Mouse (Mus musculus): ENCODE measurements around the gene Dpp6. TPM values are rescaled to one million over a fixed set of nuclear protein-coding genes. Genes with fewer than 3 reads are reported as not detected.

Dpp6 gene
- total and polyA plus RNA-seq, 3 experiments, result 0.16 TPM; not detected in 2

- DNase-seq (ENCODE audit: low spot score) (no peak), ATAC-seq (ENCODE audit: extremely low read depth, insufficient number of reproducible peaks, low FRiP score, poor library complexity, severe bottlenecking) (no peak)
- Histone ChIP-seq H3K27me3 (ENCODE audit: insufficient read depth, low read length) (no peaks in the 10 kb centered on the region; the same call in 1 of the 2 replicates), H3K4me3 (ENCODE audit: low read depth, low read length) (no peak overlapping the region), H3K36me3 (replicated peaks) (no peaks in the 10 kb centered on the region), H3K4me1 (ENCODE audit: insufficient read depth, low read depth, low read length) (no peaks in the 10 kb centered on the region), H3K9me3 (replicated peaks) (no peaks in the 10 kb centered on the region)
- TF ChIP-seq GATA2 (IDR thresholded peaks at IDR 0.05; ENCODE audit: borderline replicate concordance, low read depth, low read length), result no peak
- no peak for TF ChIP-seq TAL1 (conservative IDR thresholded peaks at IDR 0.05; ENCODE audit: low read depth, low read length)
- no peak for TF ChIP-seq CTCF (IDR thresholded peaks at IDR 0.05; ENCODE audit: low read depth, low read length)
- TF ChIP-seq POLR2AphosphoS5 (IDR thresholded peaks at IDR 0.05; ENCODE audit: insufficient replicate concordance, low read depth, low read length), result no peak
- TF ChIP-seq GATA1 (IDR thresholded peaks at IDR 0.05; ENCODE audit: borderline replicate concordance, low read length), result no peak
Observed at GRCm38 (mm10) chr5:27375841-27376240, 558.8 kb downstream of the Dpp6 start.

GRCm38 (mm10) chr5:27380656-27381385, 563.8 kb downstream of the Dpp6 start:
- no peaks in the 10 kb centered on the region for H3K4me1 ChIP-seq (ENCODE audit: insufficient read depth, low read depth, low read length)
- no peaks in the 10 kb centered on the region for H3K9me3 ChIP-seq (replicated peaks)
- DNase-seq (ENCODE audit: low spot score) (no peak), ATAC-seq (ENCODE audit: extremely low read depth, insufficient number of reproducible peaks, low FRiP score, poor library complexity, severe bottlenecking) (no peak)
- H3K4me3 ChIP-seq (ENCODE audit: low read depth, low read length), result no peak overlapping the region
- H3K36me3 ChIP-seq (replicated peaks), result no peaks in the 10 kb centered on the region
- H3K27me3 ChIP-seq (ENCODE audit: insufficient read depth, low read length), result no peaks in the 10 kb centered on the region; the same call in 1 of the 2 replicates
- no peak for TF ChIP-seq GATA1 (IDR thresholded peaks at IDR 0.05; ENCODE audit: borderline replicate concordance, low read length)
- TF ChIP-seq GATA2 (IDR thresholded peaks at IDR 0.05; ENCODE audit: borderline replicate concordance, low read depth, low read length), result no peak

- ATAC-seq (ENCODE audit: extremely low read depth, insufficient number of reproducible peaks, low FRiP score, poor library complexity, severe bottlenecking), result no peak
- H3K9me3 ChIP-seq (replicated peaks), result no peaks in the 10 kb centered on the region
- no peaks in the 10 kb centered on the region for H3K27me3 ChIP-seq (ENCODE audit: insufficient read depth, low read length)
- no peak for DNase-seq (ENCODE audit: low spot score)
- no peaks in the 10 kb centered on the region for H3K4me1 ChIP-seq (ENCODE audit: insufficient read depth, low read depth, low read length)
- H3K4me3 ChIP-seq (ENCODE audit: low read depth, low read length), result no peak overlapping the region
- H3K36me3 ChIP-seq (replicated peaks), result no peaks in the 10 kb centered on the region
- TF ChIP-seq GATA2 (IDR thresholded peaks at IDR 0.05; ENCODE audit: borderline replicate concordance, low read depth, low read length), result no peak
- no peak for TF ChIP-seq POLR2AphosphoS5 (IDR thresholded peaks at IDR 0.05; ENCODE audit: insufficient replicate concordance, low read depth, low read length)
Observed at GRCm38 (mm10) chr5:27398371-27398770, 581.4 kb downstream of the Dpp6 start.

GRCm38 (mm10) chr5:27399111-27399510, 582.1 kb downstream of the Dpp6 start:
- Histone ChIP-seq H3K4me1 (ENCODE audit: insufficient read depth, low read depth, low read length) (no peaks in the 10 kb centered on the region), H3K27me3 (ENCODE audit: insufficient read depth, low read length) (no peaks in the 10 kb centered on the region), H3K4me3 (ENCODE audit: low read depth, low read length) (no peak overlapping the region), H3K9me3 (replicated peaks) (no peaks in the 10 kb centered on the region), H3K36me3 (replicated peaks) (no peaks in the 10 kb centered on the region)
- no peak for TF ChIP-seq TAL1 (conservative IDR thresholded peaks at IDR 0.05; ENCODE audit: low read depth, low read length)
- TF ChIP-seq GATA2 (IDR thresholded peaks at IDR 0.05; ENCODE audit: borderline replicate concordance, low read depth, low read length), result no peak
- no peak for TF ChIP-seq POLR2AphosphoS5 (IDR thresholded peaks at IDR 0.05; ENCODE audit: insufficient replicate concordance, low read depth, low read length)
- DNase-seq (ENCODE audit: low spot score) (no peak), ATAC-seq (ENCODE audit: extremely low read depth, insufficient number of reproducible peaks, low FRiP score, poor library complexity, severe bottlenecking) (no peak)

GRCm38 (mm10) chr5:27402616-27403015, 585.6 kb downstream of the Dpp6 start:
- no peaks in the 10 kb centered on the region for H3K4me1 ChIP-seq (ENCODE audit: insufficient read depth, low read depth, low read length)

GRCm38 (mm10) chr5:27408854-27409253, 591.9 kb downstream of the Dpp6 start:
- Histone ChIP-seq H3K4me3 (ENCODE audit: low read depth, low read length) (no peak overlapping the region), H3K9me3 (replicated peaks) (no peaks in the 10 kb centered on the region), H3K36me3 (replicated peaks) (no peaks in the 10 kb centered on the region), H3K27me3 (ENCODE audit: insufficient read depth, low read length) (no peaks in the 10 kb centered on the region), H3K4me1 (ENCODE audit: insufficient read depth, low read depth, low read length) (no peaks in the 10 kb centered on the region)
- no peak for ATAC-seq (ENCODE audit: extremely low read depth, insufficient number of reproducible peaks, low FRiP score, poor library complexity, severe bottlenecking)
- TF ChIP-seq GATA2 (IDR thresholded peaks at IDR 0.05; ENCODE audit: borderline replicate concordance, low read depth, low read length) (no peak), GATA1 (IDR thresholded peaks at IDR 0.05; ENCODE audit: borderline replicate concordance, low read length) (no peak), CTCF (IDR thresholded peaks at IDR 0.05; ENCODE audit: low read depth, low read length) (no peak), POLR2AphosphoS5 (IDR thresholded peaks at IDR 0.05; ENCODE audit: insufficient replicate concordance, low read depth, low read length) (no peak), TAL1 (conservative IDR thresholded peaks at IDR 0.05; ENCODE audit: low read depth, low read length) (no peak)
- DNase-seq (ENCODE audit: low spot score), result no peak

More at GRCm38 (mm10) chr5:27402616-27403015, 585.6 kb downstream of the Dpp6 start:
- H3K36me3 ChIP-seq (replicated peaks), result no peaks in the 10 kb centered on the region
- no peak overlapping the region for H3K4me3 ChIP-seq (ENCODE audit: low read depth, low read length)
- H3K9me3 ChIP-seq (replicated peaks), result no peaks in the 10 kb centered on the region
- TF ChIP-seq GATA1 (IDR thresholded peaks at IDR 0.05; ENCODE audit: borderline replicate concordance, low read length) (no peak), GATA2 (IDR thresholded peaks at IDR 0.05; ENCODE audit: borderline replicate concordance, low read depth, low read length) (no peak), CTCF (IDR thresholded peaks at IDR 0.05; ENCODE audit: low read depth, low read length) (no peak), TAL1 (conservative IDR thresholded peaks at IDR 0.05; ENCODE audit: low read depth, low read length) (no peak), POLR2AphosphoS5 (IDR thresholded peaks at IDR 0.05; ENCODE audit: insufficient replicate concordance, low read depth, low read length) (no peak)
- no peaks in the 10 kb centered on the region for H3K27me3 ChIP-seq (ENCODE audit: insufficient read depth, low read length)
- ATAC-seq (ENCODE audit: extremely low read depth, insufficient number of reproducible peaks, low FRiP score, poor library complexity, severe bottlenecking) (no peak), DNase-seq (ENCODE audit: low spot score) (no peak)

Measured in G1E (cell line).